Mouse (Mus musculus): Measurements from ENCODE around the gene Efhb. TPM values are rescaled to one million over a fixed set of nuclear protein-coding genes. Genes with fewer than 3 reads are reported as not detected.

Efhb gene
- polyA plus RNA-seq (2016; fragmentation: Nextera tagmentation; extraction: Ambion mirVana): 0.84 and 0.95 TPM in 2 replicates

- peak within 1 kb of the TSS; percentile 53 for H3K4me3 ChIP-seq
- H3K9me3 ChIP-seq: no peaks in the 10 kb centered on the region
- H3K4me1 ChIP-seq (replicated peaks): peaks cover 12% of the 10 kb centered on the region
- peak; percentile 89 for DNase-seq (ENCODE audit: low spot score)
- H3K36me3 ChIP-seq: no peaks in the 10 kb centered on the region
- WGBS: 19% methylated on average over 26 of the region's 26 CpGs
- peak within 1 kb of the TSS; percentile 83 for H3K27ac ChIP-seq
- no peaks in the 10 kb centered on the region for H3K27me3 ChIP-seq (ENCODE audit: insufficient read depth, poor library complexity, severe bottlenecking)
Measured at GRCm38 (mm10) chr17:53462603-53463495, at the start of gene Efhb. Gene Efhb (minus strand): TSS chr17:53463321.

DNA sequence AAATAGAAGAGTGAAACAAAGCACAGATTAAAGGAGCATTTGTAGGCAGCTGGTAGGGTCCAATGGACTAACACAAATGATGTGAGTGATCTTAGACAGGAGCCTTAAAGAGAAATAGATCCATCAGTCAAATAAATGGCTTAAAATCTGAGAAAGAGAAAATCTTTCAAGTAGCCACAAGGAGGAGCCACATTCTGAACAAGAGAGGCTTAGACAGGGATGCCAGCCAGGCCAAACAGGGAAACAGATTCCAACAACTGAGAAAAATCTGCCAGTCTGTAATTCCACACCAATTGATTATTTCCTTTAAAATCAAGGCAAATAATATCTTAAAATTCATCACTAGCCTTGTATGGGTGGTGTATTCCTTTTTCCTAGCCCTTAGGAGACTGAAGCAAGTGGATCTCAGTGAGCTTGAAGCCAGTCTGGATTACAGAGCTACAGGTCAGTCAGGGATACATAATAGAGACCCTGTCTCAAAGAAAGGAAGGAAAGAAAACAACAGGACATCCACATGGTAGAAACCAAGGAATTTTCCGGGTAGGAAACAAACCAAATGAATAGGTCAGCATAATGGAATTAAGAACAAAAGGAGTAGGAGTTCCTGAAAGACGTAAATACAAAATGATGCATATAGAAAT is 49.3 kb upstream of the Efhb start:
- no peak overlapping the region for H3K4me3 ChIP-seq
- no peaks in the 10 kb centered on the region for H3K27me3 ChIP-seq (ENCODE audit: insufficient read depth, poor library complexity, severe bottlenecking)
- WGBS: 79% methylated on average over 2 of the region's 2 CpGs
- H3K27ac ChIP-seq: no peak overlapping the region
- no peaks in the 10 kb centered on the region for H3K9me3 ChIP-seq
- DNase-seq (ENCODE audit: low spot score): no peak
- peaks cover 14% of the 10 kb centered on the region for H3K36me3 ChIP-seq
- H3K4me1 ChIP-seq (replicated peaks): no peaks in the 10 kb centered on the region

- WGBS: 94% methylated on average over 2 of the region's 2 CpGs
- no peaks in the 10 kb centered on the region for H3K9me3 ChIP-seq
- no peaks in the 10 kb centered on the region for H3K4me1 ChIP-seq (replicated peaks)
- H3K36me3 ChIP-seq: peaks cover 87% of the 10 kb centered on the region
- no peaks in the 10 kb centered on the region for H3K27me3 ChIP-seq (ENCODE audit: insufficient read depth, poor library complexity, severe bottlenecking)
- H3K4me3 ChIP-seq: no peak overlapping the region
- H3K27ac ChIP-seq: no peak overlapping the region
- DNase-seq (ENCODE audit: low spot score): no peak
Measured at GRCm38 (mm10) chr17:53502966-53503365, 39.8 kb upstream of the Efhb start.

- Histone ChIP-seq H3K27me3 (ENCODE audit: insufficient read depth, poor library complexity, severe bottlenecking) (no peaks in the 10 kb centered on the region), H3K4me1 (replicated peaks) (no peaks in the 10 kb centered on the region), H3K4me3 (no peak overlapping the region), H3K27ac (no peak overlapping the region), H3K9me3 (no peaks in the 10 kb centered on the region), H3K36me3 (peaks cover 85% of the 10 kb centered on the region)
- DNase-seq (ENCODE audit: low spot score): no peak
- WGBS: 92% methylated on average over 1 of the region's 1 CpGs
Measured at GRCm38 (mm10) chr17:53489007-53489378, 25.9 kb upstream of the Efhb start.

GRCm38 (mm10) chr17:53488291-53489006 is 25.3 kb upstream of the Efhb start:
- H3K27ac ChIP-seq: no peak overlapping the region
- no peak for DNase-seq (ENCODE audit: low spot score)
- 94% methylated on average over 4 of the region's 4 CpGs for WGBS
- H3K4me3 ChIP-seq: no peak overlapping the region
- H3K9me3 ChIP-seq: no peaks in the 10 kb centered on the region
- H3K27me3 ChIP-seq (ENCODE audit: insufficient read depth, poor library complexity, severe bottlenecking): no peaks in the 10 kb centered on the region
- H3K4me1 ChIP-seq (replicated peaks): no peaks in the 10 kb centered on the region
- H3K36me3 ChIP-seq: peaks cover 82% of the 10 kb centered on the region

DNA sequence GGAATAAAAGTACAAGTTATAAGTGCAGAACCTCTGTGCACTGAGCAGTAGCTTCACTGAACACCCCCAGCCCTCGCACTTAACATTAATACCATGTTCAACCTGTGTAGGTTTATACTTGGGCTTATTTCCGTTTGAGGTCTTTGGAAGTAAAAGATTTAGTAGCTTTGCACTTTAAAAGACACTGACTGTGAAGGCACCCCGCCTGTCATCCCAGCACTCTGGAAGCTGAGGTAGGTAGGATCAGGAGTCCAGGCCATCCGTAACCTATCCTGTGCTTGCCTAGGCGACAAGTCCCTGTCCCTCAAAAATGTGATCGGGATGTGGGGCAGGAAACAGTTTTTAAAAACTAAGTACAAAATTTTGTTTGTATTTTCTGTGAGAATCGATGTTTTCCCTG is 17.3 kb upstream of the Efhb start:
- Histone ChIP-seq H3K4me1 (replicated peaks) (peaks cover 23% of the 10 kb centered on the region), H3K9me3 (no peaks in the 10 kb centered on the region), H3K36me3 (peaks cover 16% of the 10 kb centered on the region), H3K27me3 (ENCODE audit: insufficient read depth, poor library complexity, severe bottlenecking) (no peaks in the 10 kb centered on the region), H3K27ac (0 out of 2 replicates have a peak overlapping the region, but pooled peaks have one; percentile 93), H3K4me3 (peak overlapping the region; percentile 86)
- no peak for DNase-seq (ENCODE audit: low spot score)
- 54% methylated on average over 7 of the region's 7 CpGs for WGBS

DNA sequence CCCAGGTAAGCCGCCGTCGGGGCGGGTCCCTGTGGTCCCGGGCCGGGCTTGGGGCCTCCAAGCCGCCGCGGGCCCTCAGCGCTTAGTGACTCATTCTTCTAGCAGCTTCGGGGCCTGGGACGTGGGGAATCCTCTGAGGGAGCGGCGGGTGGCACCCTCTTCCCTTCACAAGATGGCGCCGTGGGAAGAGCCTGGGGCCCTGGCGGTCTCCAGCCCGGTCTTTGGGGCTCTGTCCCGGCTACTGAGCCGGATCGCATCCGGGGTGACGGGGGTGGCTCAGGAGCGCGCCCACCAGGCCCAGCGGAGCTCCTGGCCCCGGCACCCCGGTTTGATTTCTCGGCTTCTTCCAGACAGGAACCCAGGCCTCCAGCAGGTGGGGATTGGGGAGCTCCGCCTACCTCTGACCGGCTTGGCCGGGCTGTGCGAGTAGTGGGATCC is 16.5 kb upstream of the Efhb start:
- Histone ChIP-seq H3K27ac (peak overlapping the region; percentile 93), H3K36me3 (peaks cover 9% of the 10 kb centered on the region), H3K4me1 (replicated peaks) (peaks cover 23% of the 10 kb centered on the region), H3K4me3 (peak overlapping the region; percentile 86), H3K9me3 (no peaks in the 10 kb centered on the region), H3K27me3 (ENCODE audit: insufficient read depth, poor library complexity, severe bottlenecking) (no peaks in the 10 kb centered on the region)
- peak; percentile 63 for DNase-seq (ENCODE audit: low spot score)
- WGBS: under 1% methylated on average over 33 of the region's 33 CpGs

GRCm38 (mm10) chr17:53478858-53479603 is 15.9 kb upstream of the Efhb start, which contains the start of gene Rab5a:
Gene Rab5a (plus strand): TSS chr17:53479234.
- under 1% methylated on average over 79 of the region's 82 CpGs for WGBS
- peaks cover 3% of the 10 kb centered on the region; the same call in 1 of the 2 replicates for H3K36me3 ChIP-seq
- peaks cover 23% of the 10 kb centered on the region for H3K4me1 ChIP-seq (replicated peaks)
- peak within 1 kb of the TSS; percentile 93 for H3K27ac ChIP-seq
- no peaks in the 10 kb centered on the region for H3K27me3 ChIP-seq (ENCODE audit: insufficient read depth, poor library complexity, severe bottlenecking)
- H3K9me3 ChIP-seq: no peaks in the 10 kb centered on the region
- H3K4me3 ChIP-seq: peak within 1 kb of the TSS; percentile 86
- DNase-seq (ENCODE audit: low spot score): peak; percentile 99

- 9% methylated on average over 15 of the region's 15 CpGs for WGBS
- Histone ChIP-seq H3K27ac (peak overlapping the region; percentile 93), H3K4me1 (replicated peaks) (peaks cover 23% of the 10 kb centered on the region), H3K9me3 (no peaks in the 10 kb centered on the region), H3K36me3 (no peaks in the 10 kb centered on the region), H3K27me3 (ENCODE audit: insufficient read depth, poor library complexity, severe bottlenecking) (no peaks in the 10 kb centered on the region), H3K4me3 (peak overlapping the region; percentile 86)
- DNase-seq (ENCODE audit: low spot score): no peak
Measured at GRCm38 (mm10) chr17:53478066-53478857, 15.1 kb upstream of the Efhb start.

DNA sequence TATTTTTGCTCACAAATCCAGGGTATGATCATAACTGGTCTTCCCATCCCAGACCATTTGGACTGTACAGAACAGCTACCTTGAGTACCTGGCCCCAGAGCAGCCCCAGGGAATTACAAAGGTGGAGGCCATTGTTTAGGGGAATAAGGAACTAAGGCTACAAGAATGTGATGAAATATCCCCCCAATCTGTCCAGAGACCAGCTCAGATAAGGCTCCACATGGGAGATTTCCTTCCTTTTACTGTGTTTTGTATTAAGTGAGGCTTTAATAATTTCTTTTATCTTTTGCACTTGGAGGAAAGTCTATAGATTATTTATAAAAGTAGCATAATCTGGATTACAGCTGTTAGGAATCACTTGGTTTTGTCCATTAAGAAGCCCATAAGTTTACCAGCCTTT is 5.6 kb upstream of the Efhb start:
- Histone ChIP-seq H3K36me3 (no peaks in the 10 kb centered on the region), H3K4me1 (replicated peaks) (peaks cover 2% of the 10 kb centered on the region), H3K9me3 (no peaks in the 10 kb centered on the region), H3K27ac (no peak overlapping the region), H3K4me3 (no peak overlapping the region), H3K27me3 (ENCODE audit: insufficient read depth, poor library complexity, severe bottlenecking) (no peaks in the 10 kb centered on the region)
- DNase-seq (ENCODE audit: low spot score): no peak

GRCm38 (mm10) chr17:53465569-53465968 is 2.4 kb upstream of the Efhb start:
- H3K4me1 ChIP-seq (replicated peaks): peaks cover 12% of the 10 kb centered on the region
- no peaks in the 10 kb centered on the region for H3K27me3 ChIP-seq (ENCODE audit: insufficient read depth, poor library complexity, severe bottlenecking)
- no peak for DNase-seq (ENCODE audit: low spot score)
- no peak overlapping the region for H3K4me3 ChIP-seq
- no peaks in the 10 kb centered on the region for H3K36me3 ChIP-seq
- WGBS: 58% methylated on average over 4 of the region's 4 CpGs
- no peak overlapping the region for H3K27ac ChIP-seq
- H3K9me3 ChIP-seq: no peaks in the 10 kb centered on the region

GRCm38 (mm10) chr17:53463496-53463840 is 347 bp upstream of the Efhb start:
- DNase-seq (ENCODE audit: low spot score): no peak
- H3K27ac ChIP-seq: peak overlapping the region; percentile 83
- no peaks in the 10 kb centered on the region for H3K9me3 ChIP-seq

More at GRCm38 (mm10) chr17:53463496-53463840, 347 bp upstream of the Efhb start:
- peak overlapping the region; percentile 53 for H3K4me3 ChIP-seq
- H3K36me3 ChIP-seq: no peaks in the 10 kb centered on the region
- no peaks in the 10 kb centered on the region for H3K27me3 ChIP-seq (ENCODE audit: insufficient read depth, poor library complexity, severe bottlenecking)
- H3K4me1 ChIP-seq (replicated peaks): peaks cover 12% of the 10 kb centered on the region
- 17% methylated on average over 8 of the region's 9 CpGs for WGBS
